Mouse (Mus musculus) cerebellum, adult 2 months (tissue): Measurements from ENCODE around the gene Prkag2.

Experiments
- CTCF ChIP-seq: fragments of 200-500 bp; IDR thresholded peaks from 2 replicates; pipeline ENCODE4 v1.5.1; 2011; ENCODE audit warnings: low read depth, mild to moderate bottlenecking, control low read depth, low read length, moderate library complexity, borderline replicate concordance; ENCODE audit not compliant: insufficient read depth
- POLR2A ChIP-seq: fragments of 200-500 bp; IDR thresholded peaks from 2 replicates; pipeline ENCODE4 v1.6.1; 2011; ENCODE audit warnings: low read length, control low read depth, borderline replicate concordance; ENCODE audit not compliant: insufficient read depth

- no peak for TF ChIP-seq CTCF
- TF ChIP-seq POLR2A, result no peak
Observed at GRCm38 (mm10) chr5:24871276-24871675, 229.2 kb downstream of the Prkag2 start.
